Mouse (Mus musculus): ENCODE measurements at regions not wholly inside any gene's neighbourhood (a gene's known extent, or its start where the extent isn't known, plus 50 kb on each side); places are given as distances from the start of the nearest gene placed in this dataset.

GRCm38 (mm10) chr3:103464181-103464580 is 110.8 kb upstream of the Syt6 start:
- no peak for DNase-seq (ENCODE audit: low spot score in 2 of 2)

- DNase-seq (ENCODE audit: low spot score in 2 of 2) = no peak
Measured at GRCm38 (mm10) chr3:103464729-103465128, 110.3 kb upstream of the Syt6 start.

DNA sequence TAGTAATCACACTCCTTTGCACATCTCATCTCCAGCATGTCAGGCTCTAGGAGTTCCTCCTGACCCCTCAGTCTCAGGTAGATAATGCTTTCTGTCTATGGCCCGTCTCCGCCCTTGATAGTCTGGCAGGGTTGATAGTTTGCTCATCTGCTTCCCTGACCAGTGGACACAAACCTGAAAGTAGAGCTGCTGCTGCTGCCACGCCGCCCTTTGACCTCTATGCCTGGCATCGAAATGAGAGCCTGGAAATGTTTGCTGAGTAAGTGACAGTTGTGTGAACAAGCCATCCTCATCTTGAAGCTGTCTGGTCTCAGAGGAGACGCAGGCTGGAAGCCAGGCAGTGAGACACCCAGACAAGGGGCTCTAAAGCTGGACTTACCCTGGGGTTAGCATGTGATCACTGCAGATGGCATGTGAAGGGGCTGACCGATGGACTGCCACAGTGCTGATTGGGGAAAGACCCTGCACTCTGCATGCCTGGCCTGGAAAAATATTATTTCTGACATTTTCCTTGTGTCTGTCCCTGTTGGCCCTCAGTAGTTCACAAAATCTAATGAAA is 109.8 kb upstream of the Syt6 start:
- no peak for DNase-seq (ENCODE audit: low spot score in 2 of 2)

DNA sequence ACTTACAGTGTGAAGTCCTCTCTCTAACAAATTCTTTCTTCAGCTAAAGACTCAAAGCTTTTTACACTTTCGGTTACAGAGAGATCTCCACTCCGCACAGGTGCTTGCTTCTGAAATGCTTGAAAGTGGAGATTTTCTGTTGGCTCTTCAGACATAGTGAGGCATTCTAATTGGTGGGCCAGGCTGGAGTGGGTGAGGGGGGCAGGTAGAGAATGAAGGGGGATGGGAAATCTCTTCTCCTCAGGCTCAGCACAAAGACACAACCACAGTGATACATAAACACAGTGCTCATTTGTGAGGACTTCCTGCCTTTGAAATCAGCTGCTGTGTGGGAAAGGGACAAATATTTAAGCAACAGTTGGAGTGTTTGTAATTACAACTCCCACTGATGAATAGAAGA is 109.1 kb upstream of the Syt6 start:
- no peak for DNase-seq (ENCODE audit: low spot score in 2 of 2)

DNA sequence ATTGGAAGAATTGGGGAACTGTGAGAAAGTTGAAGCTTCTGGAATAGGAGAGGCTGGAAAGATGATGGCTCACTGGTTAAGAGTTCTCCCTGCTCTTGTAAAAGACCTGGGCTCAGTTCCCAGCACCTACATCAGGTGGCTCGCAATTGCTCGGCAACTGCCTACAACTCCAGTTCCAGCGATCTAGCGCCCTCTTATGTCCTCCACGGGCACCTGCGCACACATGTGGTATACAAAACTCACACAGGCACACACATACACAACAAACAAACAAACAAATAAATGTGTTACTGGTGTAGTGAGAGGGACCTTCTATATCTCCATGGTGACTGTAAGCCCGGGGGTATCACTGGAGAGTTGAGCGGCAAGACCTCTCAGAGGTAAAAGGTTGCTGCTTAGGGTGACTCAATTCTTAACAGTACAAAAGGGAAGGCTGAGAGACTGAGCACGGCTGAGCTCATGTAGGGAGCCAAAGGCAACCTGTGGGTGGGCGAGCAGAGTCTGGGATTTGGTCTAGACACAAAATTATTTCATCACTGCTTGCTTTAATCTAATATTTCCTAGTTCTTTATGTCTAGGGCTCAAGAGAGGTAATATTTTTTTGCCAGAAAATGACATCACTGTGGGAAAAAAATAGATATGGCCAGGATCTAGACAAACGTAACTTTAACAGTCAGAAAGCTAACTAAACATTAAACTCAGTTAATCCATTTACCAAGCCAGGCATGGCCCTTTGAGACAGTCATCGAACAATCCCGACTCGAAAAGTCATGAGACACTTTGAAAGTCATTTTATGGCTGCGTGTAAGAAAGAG is 104.2 kb upstream of the Syt6 start:
- DNase-seq (ENCODE audit: low spot score in 2 of 2) = no peak

- no peak for DNase-seq (ENCODE audit: low spot score in 2 of 2)
Measured at GRCm38 (mm10) chr3:103472598-103472997, 102.4 kb upstream of the Syt6 start.

- DNase-seq (ENCODE audit: low spot score in 2 of 2) = no peak
Measured at GRCm38 (mm10) chr3:103473336-103473735, 101.7 kb upstream of the Syt6 start.

DNA sequence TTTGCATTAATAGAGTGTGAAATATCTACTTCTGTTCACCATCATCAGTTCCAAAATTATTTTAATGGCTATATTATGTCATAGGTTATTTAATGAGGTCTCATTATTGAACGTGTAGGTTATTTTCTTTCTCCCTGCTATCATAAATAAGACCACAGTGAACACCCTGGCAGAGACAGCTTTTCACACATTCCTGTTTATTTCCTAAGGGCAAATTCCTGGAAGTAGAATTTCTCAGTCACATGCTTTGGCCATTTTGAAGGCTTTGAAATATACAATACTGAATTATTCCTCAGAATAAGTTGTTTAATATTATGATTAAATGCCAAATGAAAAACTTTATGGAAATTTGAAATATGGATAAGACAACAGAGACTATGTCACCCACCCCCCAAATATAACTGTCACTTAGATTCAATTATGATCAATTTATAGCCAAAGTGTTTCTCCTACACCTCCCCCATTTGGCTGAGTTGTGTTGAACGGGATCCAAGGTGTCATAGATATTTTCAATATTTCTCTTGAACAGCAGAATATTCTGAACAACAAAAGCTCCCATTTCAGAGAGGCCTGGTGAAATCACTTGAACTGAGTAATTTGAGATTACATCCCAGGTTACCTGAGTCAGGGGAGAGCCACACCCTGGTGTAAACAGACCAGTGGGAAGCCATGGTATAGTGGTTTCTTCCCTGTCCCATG is 95.0 kb upstream of the Syt6 start:
- no peak for DNase-seq (ENCODE audit: low spot score in 2 of 2)

DNA sequence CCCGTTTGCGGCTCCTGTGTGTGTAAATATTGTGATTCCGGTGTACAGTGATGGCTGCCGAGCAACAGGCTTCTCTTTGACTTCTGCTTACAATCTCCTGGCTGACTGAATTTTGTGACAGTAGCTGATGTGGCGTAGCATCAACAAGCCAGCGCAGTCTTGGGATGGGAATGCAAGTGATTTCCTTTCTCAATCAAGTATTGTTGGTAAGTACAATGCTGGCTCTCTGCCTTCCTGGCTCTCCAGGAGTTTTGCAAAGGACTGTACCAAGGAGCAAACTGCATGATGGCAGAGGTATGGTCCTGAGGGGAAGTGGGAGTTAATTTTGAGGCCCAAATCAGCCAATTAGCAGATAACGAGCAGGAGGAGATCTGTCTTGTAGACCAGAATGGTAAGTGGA is 94.4 kb upstream of the Syt6 start:
- DNase-seq (ENCODE audit: low spot score in 2 of 2) = no peak

DNA sequence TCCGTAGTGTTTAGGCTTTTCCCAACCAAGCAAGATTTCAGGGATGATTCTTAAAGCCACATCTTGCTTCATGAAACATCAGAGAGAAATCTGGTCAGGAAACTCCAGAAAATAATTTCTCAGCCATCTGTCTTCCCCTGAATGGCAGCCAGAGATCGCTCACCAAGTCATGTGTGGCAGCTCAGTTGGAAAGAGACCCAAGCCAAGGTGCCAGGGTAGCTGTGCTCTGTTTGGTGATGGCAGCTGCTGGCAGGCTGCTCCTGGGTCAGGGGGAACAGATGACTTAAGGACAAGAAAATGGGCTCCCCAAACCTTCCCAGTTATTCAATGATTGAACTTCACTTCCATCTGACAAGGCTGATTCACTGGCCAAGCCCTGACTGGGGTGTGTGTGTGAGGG is 91.7 kb upstream of the Syt6 start:
- no peak for DNase-seq (ENCODE audit: low spot score in 2 of 2)

DNA sequence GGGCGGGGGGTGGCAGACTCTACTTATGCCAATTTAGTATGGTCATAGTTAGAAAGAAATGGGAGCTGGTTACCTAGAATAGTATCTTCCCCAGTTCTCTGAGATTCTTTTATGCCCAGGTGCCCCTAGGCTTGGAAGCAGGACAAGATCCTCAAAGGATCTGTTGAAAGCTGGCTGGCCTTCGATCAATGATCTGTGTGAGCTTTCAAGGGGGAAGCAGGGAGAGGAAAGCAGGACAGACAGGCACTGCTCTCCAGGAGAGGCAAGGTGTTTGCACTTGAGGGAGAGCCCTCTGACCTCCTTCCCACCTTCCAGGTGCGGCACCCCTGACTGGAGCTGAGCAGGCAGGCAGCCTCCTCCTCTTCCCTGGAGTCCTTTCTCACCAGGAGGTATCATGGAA is 91.3 kb upstream of the Syt6 start:
- DNase-seq (ENCODE audit: low spot score in 2 of 2) = no peak

- no peak for DNase-seq (ENCODE audit: low spot score in 2 of 2)
Measured at GRCm38 (mm10) chr3:103489786-103490185, 85.2 kb upstream of the Syt6 start.

DNA sequence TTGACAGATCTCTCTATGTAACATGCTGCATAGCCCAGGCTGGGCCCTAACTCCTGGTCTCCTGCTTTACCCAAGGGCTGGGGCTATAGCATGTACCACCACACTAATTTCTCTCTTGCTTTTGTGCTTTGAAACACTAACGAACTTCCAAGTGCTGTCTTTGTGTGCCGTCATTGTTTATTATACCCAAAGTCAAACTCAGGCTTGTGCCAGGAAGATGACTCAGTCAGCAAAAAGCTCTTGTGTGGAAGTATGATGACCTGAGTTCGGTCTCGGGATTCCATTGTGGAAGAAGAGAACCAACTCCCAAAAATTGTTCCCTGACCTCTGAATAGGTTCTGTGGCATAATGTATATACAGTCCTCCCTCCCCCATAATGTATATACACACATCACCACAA is 84.1 kb upstream of the Syt6 start:
- no peak for DNase-seq (ENCODE audit: low spot score in 2 of 2)

DNA sequence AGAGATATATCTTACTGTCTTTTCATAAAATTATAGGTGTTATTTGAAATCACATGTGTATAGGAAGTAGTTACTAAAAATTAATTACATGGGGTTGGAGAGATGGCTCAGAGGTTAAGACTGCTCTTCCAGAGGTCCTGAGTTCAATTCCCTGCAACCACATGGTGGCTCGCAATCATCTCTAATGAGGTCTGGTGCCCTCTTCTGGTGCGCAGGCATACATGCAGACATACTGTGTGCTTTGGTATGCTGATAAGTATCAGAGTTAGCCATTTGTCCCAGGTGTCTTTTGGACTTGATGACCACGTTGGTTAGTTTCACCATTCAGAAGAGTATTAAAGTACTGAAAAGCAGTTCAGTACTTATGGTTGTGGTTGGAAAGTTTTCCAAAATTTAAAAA is 82.8 kb upstream of the Syt6 start:
- DNase-seq (ENCODE audit: low spot score in 2 of 2) = no peak

DNA sequence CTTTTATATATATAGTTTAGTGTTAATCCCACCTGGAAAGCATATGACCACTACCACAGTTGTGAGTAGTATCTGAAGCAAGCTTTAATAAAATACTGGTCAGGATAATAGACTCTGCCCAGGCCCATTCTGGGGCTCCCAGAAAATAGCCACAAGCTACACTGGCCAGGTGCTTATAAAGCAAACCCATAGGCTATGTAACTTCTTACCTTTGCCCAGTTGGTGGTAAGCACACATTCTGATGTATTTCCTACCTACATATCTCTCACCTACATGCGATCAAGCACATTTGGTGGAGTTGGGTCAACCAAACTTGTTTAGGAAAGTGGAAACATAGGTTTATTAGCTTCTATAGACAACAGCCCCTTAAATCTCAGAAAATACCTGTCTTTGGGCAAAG is 81.4 kb upstream of the Syt6 start:
- no peak for DNase-seq (ENCODE audit: low spot score in 2 of 2)

- DNase-seq (ENCODE audit: low spot score in 2 of 2) = no peak
Measured at GRCm38 (mm10) chr3:103494043-103494442, 81.0 kb upstream of the Syt6 start.

DNA sequence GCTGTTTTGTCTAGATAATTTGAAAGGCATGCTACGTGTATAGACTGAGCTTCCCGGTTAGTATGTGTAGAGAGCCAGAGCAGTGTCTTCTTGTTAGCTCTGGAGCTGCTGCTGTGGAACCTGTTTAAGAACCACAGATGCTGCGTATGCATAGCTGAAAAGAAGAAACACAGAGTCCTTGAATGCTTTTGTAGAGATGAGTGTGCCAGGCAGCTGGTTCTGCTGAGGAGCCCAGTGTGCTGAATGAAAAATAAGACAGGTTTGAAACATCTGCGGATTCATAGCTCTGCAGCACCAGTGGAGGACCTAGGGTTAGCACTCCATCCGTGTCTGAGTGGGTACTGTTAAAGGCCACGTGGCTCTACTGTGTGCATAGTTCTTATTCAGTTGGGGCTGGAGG is 78.9 kb upstream of the Syt6 start:
- DNase-seq (ENCODE audit: low spot score in 2 of 2) = no peak

GRCm38 (mm10) chr3:103496683-103497082 is 78.3 kb upstream of the Syt6 start:
- DNase-seq (ENCODE audit: low spot score in 2 of 2) = no peak

- DNase-seq (ENCODE audit: low spot score in 2 of 2) = no peak
Measured at GRCm38 (mm10) chr3:103497696-103498095, 77.3 kb upstream of the Syt6 start.

GRCm38 (mm10) chr3:103498458-103498857 is 76.6 kb upstream of the Syt6 start:
- DNase-seq (ENCODE audit: low spot score in 2 of 2) = no peak

GRCm38 (mm10) chr3:103499801-103500200 is 75.2 kb upstream of the Syt6 start:
- no peak for DNase-seq (ENCODE audit: low spot score in 2 of 2)

- DNase-seq (ENCODE audit: low spot score in 2 of 2) = no peak
Measured at GRCm38 (mm10) chr3:103500366-103500765, 74.7 kb upstream of the Syt6 start.

DNA sequence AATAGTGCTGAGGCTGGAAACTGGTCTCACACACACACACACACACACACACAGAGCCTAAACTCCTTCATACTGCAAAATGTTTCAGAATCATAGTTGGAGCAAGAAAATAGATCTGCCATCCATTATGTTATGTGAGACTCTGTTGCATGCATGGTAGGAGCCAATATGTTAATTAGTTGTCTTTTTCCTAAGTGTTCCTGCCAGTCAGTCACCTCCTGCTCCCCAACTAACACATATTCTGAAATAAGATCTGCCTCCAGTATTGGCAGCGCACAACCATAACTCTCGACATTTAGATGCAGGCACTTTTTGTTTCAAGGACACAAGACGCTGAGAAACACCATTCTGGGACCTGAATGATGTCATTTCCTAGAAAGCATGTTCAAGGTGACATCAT is 70.9 kb upstream of the Syt6 start:
- DNase-seq (ENCODE audit: low spot score in 2 of 2) = no peak
